In the genomic region with DNA sequence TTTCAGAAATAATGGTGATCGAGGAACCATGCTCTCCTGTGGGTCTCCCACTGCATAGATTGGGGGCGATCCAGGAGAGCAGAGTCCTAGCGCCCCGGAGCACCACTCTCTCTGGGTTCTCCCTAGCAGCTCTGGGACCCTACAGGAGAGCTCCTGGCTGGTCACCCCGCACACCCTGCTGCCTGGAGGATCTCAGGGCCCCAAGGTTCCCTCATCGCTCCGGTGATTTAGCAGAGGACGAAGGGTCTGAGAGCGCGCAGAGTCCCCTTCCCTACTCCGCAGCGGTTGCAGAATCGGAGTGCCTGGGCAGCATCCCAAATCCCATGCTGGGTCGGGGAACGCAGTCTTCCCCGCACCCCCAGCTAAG, we compare ENCODE assay signal across 8 mouse cellular contexts. TPM values are rescaled to one million over a fixed set of nuclear protein-coding genes. Genes with fewer than 3 reads are reported as not detected.
A peak's percentile ranks its signal among the peaks of the same experiment; 100 is the strongest.
DNase-seq lines count a peak whose midpoint lies in the region; ATAC-seq and TF ChIP-seq lines count a peak whose summit lies in the region.

No protein-coding gene starts in this region.

- no peaks in the 10 kb centered on the region for H3K36me3 ChIP-seq in intestine, embryonic 14.5 days (ENCODE audit: control insufficient read depth, insufficient read depth, low read length)
- no peaks in the 10 kb centered on the region for H3K36me3 ChIP-seq in midbrain, postnatal 0 days (ENCODE audit: insufficient read depth, low read length)

- H3K4me3 ChIP-seq in intestine, embryonic 14.5 days (ENCODE audit: low read depth, low read length): peak overlapping the region; percentile 55
- H3K4me3 ChIP-seq in midbrain, postnatal 0 days (ENCODE audit: low read depth, low read length): peak overlapping the region; percentile 89

- H3K4me1 ChIP-seq in intestine, embryonic 14.5 days (replicated peaks; ENCODE audit: control insufficient read depth, insufficient read depth, low read length): peaks cover 6% of the 10 kb centered on the region
- H3K4me1 ChIP-seq in midbrain, postnatal 0 days (ENCODE audit: insufficient read depth, low read length): 0 out of 2 replicates have a peak, but pooled peaks cover 5% of the 10 kb centered on the region

- peak overlapping the region; percentile 71; the same call in 1 of the 2 replicates for H3K27ac ChIP-seq in intestine, embryonic 14.5 days (ENCODE audit: low read depth)
- peak overlapping the region; percentile 70 for H3K27ac ChIP-seq in midbrain, postnatal 0 days (ENCODE audit: low read depth, low read length)

- H3K9ac ChIP-seq in intestine, embryonic 14.5 days (ENCODE audit: low read length): peak overlapping the region; percentile 69
- peak overlapping the region; percentile 75 for H3K9ac ChIP-seq in midbrain, postnatal 0 days (replicated peaks; ENCODE audit: low read length, poor library complexity, severe bottlenecking)

- H3K4me2 ChIP-seq in intestine, embryonic 14.5 days (ENCODE audit: low read length): peak overlapping the region; percentile 86
- peak overlapping the region; percentile 98 for H3K4me2 ChIP-seq in midbrain, postnatal 0 days (ENCODE audit: low read depth, low read length, poor library complexity, severe bottlenecking)

- TF ChIP-seq CTCF in midbrain, postnatal 0 days (IDR thresholded peaks at IDR 0.05): no peak

- ATAC-seq in frontal cortex, adult (ENCODE audit: low TSS enrichment): peak; percentile 56; the same call in 1 of the 2 replicates
- peak; percentile 59; the same call in 1 of the 2 replicates for ATAC-seq in intestine, embryonic 14.5 days (replicated peaks; ENCODE audit: low FRiP score, low TSS enrichment, low read depth)
- peak; percentile 61 for ATAC-seq in midbrain, postnatal 0 days (ENCODE audit: low FRiP score)

- under 1% methylated on average over 16 of the region's 16 CpGs for WGBS in intestine, embryonic 14.5 days
- WGBS in midbrain, postnatal 0 days: under 1% methylated on average over 16 of the region's 16 CpGs

- no peaks in the 10 kb centered on the region for H3K27me3 ChIP-seq in intestine, embryonic 14.5 days (replicated peaks; ENCODE audit: control insufficient read depth, insufficient read depth, low read length)
- no peaks in the 10 kb centered on the region for H3K27me3 ChIP-seq in midbrain, postnatal 0 days (ENCODE audit: insufficient read depth, low read length)

- no peak for DNase-seq in frontal cortex, postnatal 10 days (ENCODE audit: low spot score in 2 of 2)
- peak; percentile 46 to 54 for DNase-seq in spleen, postnatal 10 days (ENCODE audit: low spot score in 2 of 2)
- DNase-seq in spleen, postnatal 36 days (ENCODE audit: low spot score in 2 of 2): no peak
- DNase-seq in intestine, embryonic 14.5 days (ENCODE audit: low spot score): no peak
- no peak for DNase-seq in midbrain, postnatal 0 days (ENCODE audit: low spot score)
- DNase-seq in cerebellum, adult 11 months: no peak
- DNase-seq in cerebellum, postnatal 4 days (ENCODE audit: low spot score in 2 of 2): no peak

- peaks cover 6% of the 10 kb centered on the region; the same call in 1 of the 2 replicates for H3K9me3 ChIP-seq in intestine, embryonic 14.5 days (ENCODE audit: control insufficient read depth, low read length)
- H3K9me3 ChIP-seq in midbrain, postnatal 0 days (ENCODE audit: low read length): no peaks in the 10 kb centered on the region

RNA-seq across cellular contexts. Expression of gene St3gal6, which starts 1.4 kb away (rescaled TPM):
- polyA plus RNA-seq in intestine, embryonic 14.5 days (2014; fragmentation: Nextera tagmentation; extraction: Ambion mirVana): 11.2 and 15.0 TPM in 2 replicates
- 3.8 and 6.5 TPM in 2 replicates for total RNA-seq in midbrain, postnatal 0 days (2014; rRNA removed)
- 14.9 and 18.0 TPM in 2 replicates for polyA plus RNA-seq in midbrain, postnatal 0 days (2015; fragmentation: Nextera tagmentation; extraction: Ambion mirVana)

Comparison
In these comparisons a context has a peak if more than half of its experiments do, and no peak if none do; other contexts are left out.
1. DNase-seq: peak in spleen, postnatal 10 days (2 of 2); none in frontal cortex, postnatal 10 days (0 of 2), spleen, postnatal 36 days (0 of 2), intestine, embryonic 14.5 days (single experiment), midbrain, postnatal 0 days (single experiment), cerebellum, adult 11 months (single experiment) and cerebellum, postnatal 4 days (0 of 2).
2. Peak in every context shown above with its lines, with median percentiles within 50 percentile points of each other: ATAC-seq.